Mouse (Mus musculus): ENCODE results near the gene Usp36.

The Usp36 gene

GRCm38 (mm10) chr11:118223416-118224067, 66.5 kb downstream of the Usp36 start:
- DNase-seq (ENCODE audit: extremely low spot score, low spot score) = no peak

GRCm38 (mm10) chr11:118222917-118223316, 67.1 kb downstream of the Usp36 start:
- DNase-seq (ENCODE audit: extremely low spot score, low spot score) = no peak

- no peak for DNase-seq (ENCODE audit: extremely low spot score, low spot score)
Observed at GRCm38 (mm10) chr11:118222351-118222885, 67.6 kb downstream of the Usp36 start.

- DNase-seq (ENCODE audit: extremely low spot score, low spot score) = no peak
Observed at GRCm38 (mm10) chr11:118220561-118221262, 69.3 kb downstream of the Usp36 start.

GRCm38 (mm10) chr11:118219066-118219465, 71.0 kb downstream of the Usp36 start:
- DNase-seq (ENCODE audit: extremely low spot score, low spot score) = no peak

GRCm38 (mm10) chr11:118216468-118216867, 73.6 kb downstream of the Usp36 start:
- DNase-seq (ENCODE audit: extremely low spot score, low spot score) = no peak

- DNase-seq (ENCODE audit: extremely low spot score, low spot score) = no peak
Observed at GRCm38 (mm10) chr11:118215928-118216458, 74.1 kb downstream of the Usp36 start.

- DNase-seq (ENCODE audit: extremely low spot score, low spot score) = no peak
Observed at GRCm38 (mm10) chr11:118212636-118213112, 77.4 kb downstream of the Usp36 start.

GRCm38 (mm10) chr11:118211749-118212635, 78.1 kb downstream of the Usp36 start:
- DNase-seq (ENCODE audit: extremely low spot score, low spot score) = no peak

GRCm38 (mm10) chr11:118210962-118211361, 79.1 kb downstream of the Usp36 start:
- no peak for DNase-seq (ENCODE audit: extremely low spot score, low spot score)

GRCm38 (mm10) chr11:118210116-118210515, 79.9 kb downstream of the Usp36 start:
- no peak for DNase-seq (ENCODE audit: extremely low spot score, low spot score)

Data from neural tube, embryonic 10.5 days (tissue).